Mouse (Mus musculus) CH12.LX (cell line): ENCODE measurements around the gene Palm.

Experiments
- BHLHE40 ChIP-seq: IDR thresholded peaks from 2 replicates; pipeline ENCODE4 v1.6.1; 2011; ENCODE audit warnings: mild to moderate bottlenecking, low read depth, low read length, improper control_type of control experiment
- CHD1 ChIP-seq: IDR thresholded peaks from 2 replicates; pipeline ENCODE4 v1.6.1; 2012; ENCODE audit warnings: low read depth, low read length, improper control_type of control experiment, inconsistent platforms
- CTCF ChIP-seq, 2 experiments: IDR thresholded peaks in 1 of 2; conservative IDR thresholded peaks in 1 of 2; 2 replicates each; pipeline ENCODE4 v1.5.1; 2011 to 2012; ENCODE audit warnings: low read depth in 2 of 2, low read length in 2 of 2, improper control_type of control experiment in 1 of 2, inconsistent platforms in 1 of 2, mild to moderate bottlenecking in 1 of 2, moderate library complexity in 1 of 2
- E2F4 ChIP-seq: IDR thresholded peaks from 2 replicates; pipeline ENCODE4 v1.6.1; 2011; ENCODE audit warnings: low read depth, low read length, improper control_type of control experiment; ENCODE audit not compliant: insufficient replicate concordance
- MEF2A ChIP-seq: IDR thresholded peaks from 2 replicates; pipeline ENCODE4 v1.6.1; 2014; ENCODE audit warnings: low read depth, mild to moderate bottlenecking, inconsistent platforms, low read length, improper control_type of control experiment, borderline replicate concordance
- MXI1 ChIP-seq: IDR thresholded peaks from 2 replicates; pipeline ENCODE4 v1.6.1; 2011; ENCODE audit warnings: mild to moderate bottlenecking, low read depth, low read length, improper control_type of control experiment
- POLR2A ChIP-seq: IDR thresholded peaks from 2 replicates; pipeline ENCODE4 v1.6.1; 2011; ENCODE audit warnings: low read depth, mild to moderate bottlenecking, improper control_type of control experiment, low read length
- SIN3A ChIP-seq: IDR thresholded peaks from 2 replicates; pipeline ENCODE4 v1.6.1; 2012; ENCODE audit warnings: low read length, improper control_type of control experiment, inconsistent platforms
- UBTF ChIP-seq: IDR thresholded peaks from 2 replicates; pipeline ENCODE4 v1.6.1; 2012; ENCODE audit warnings: low read depth, mild to moderate bottlenecking, inconsistent platforms, low read length, improper control_type of control experiment, moderate library complexity

DNA sequence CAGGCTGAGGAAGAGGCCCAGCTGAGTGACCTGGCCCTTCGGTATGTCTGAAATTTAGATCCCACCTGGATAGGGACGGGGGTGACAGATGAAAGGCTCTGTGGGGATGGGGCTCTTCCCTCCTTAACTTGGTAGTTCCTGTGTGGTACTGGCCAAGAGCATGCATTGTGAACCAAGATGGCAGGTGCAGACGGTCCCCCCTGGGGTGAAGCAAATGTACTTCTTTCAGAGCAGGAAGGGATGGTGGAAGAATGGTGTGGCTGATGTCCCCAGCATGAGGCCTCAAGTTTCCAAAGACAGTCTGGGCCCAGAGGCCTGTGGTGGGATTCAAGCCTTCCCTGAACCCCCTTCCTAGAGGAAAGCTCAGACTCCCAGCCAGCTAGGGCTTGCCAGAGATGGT lies 37.5 kb upstream of the Palm start:
- TF ChIP-seq BHLHE40, result no peak
- no peak for TF ChIP-seq CTCF (conservative IDR thresholded peaks at IDR 0.05 in 1 of 2, IDR thresholded peaks at IDR 0.05 in 1 of 2; ENCODE audit: low read depth in 2 of 2, low read length in 2 of 2)
- TF ChIP-seq CHD1, result no peak
- TF ChIP-seq MEF2A, result no peak
- TF ChIP-seq UBTF, result no peak
- no peak for TF ChIP-seq SIN3A
- TF ChIP-seq E2F4, result no peak
- no peak for TF ChIP-seq POLR2A
- TF ChIP-seq MXI1, result no peak
